Comparison of ENCODE assay signal across 1 mouse cellular context in the genomic region with DNA sequence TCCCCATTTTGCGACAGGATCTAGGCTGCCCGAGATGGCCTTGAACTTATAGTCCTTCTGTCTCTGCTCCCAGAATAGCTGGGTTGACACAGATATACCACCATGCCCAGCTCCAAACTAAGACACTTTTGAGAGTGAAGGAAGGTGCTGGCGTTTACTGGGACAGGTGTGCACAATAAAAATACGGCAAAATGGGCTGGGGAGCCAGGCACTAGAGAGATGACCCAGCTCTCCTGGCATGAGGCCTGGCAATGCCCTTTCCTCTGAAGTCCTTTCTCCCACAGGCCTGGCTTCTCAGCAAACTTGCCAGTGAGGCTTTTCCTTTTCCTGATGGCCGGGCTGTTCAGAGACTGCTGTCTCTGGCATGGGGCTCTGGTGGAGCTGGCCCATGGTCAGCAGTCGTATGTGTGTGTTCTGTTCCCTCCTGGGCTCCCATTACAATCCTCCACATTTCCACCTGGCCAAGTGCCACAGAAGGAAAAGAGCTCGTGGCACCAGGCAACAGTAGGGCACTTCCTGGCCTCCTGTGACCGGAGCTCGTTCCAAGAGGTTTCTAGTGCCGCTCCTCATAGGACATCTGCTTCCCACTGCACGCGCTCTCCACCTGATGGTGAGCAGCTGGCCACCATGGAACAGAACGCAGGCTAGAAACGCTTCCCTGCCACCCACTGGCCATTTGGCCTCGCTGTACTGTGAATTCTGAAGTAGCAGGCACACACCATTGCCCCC.
A peak's percentile ranks its signal among the peaks of the same experiment; 100 is the strongest.
TF ChIP-seq lines count a peak whose summit lies in the region.

No protein-coding gene starts in this region.

TF ChIP-seq in CH12.LX, 34 proteins besides CTCF, POLR2A, EP300 and RAD21:
- 0 out of 2 replicates have a peak, but pooled peaks have one; percentile 11 for TF ChIP-seq MYC (IDR thresholded peaks at IDR 0.05; ENCODE audit: low read depth, low read length)
- peak; percentile 27; the same call in 1 of the 2 replicates for TF ChIP-seq TCF12 (IDR thresholded peaks at IDR 0.05; ENCODE audit: low read depth, low read length)
- peak; percentile 96 for TF ChIP-seq POLR2AphosphoS2 (IDR thresholded peaks at IDR 0.05; ENCODE audit: low read depth, low read length)
- TF ChIP-seq SIN3A (IDR thresholded peaks at IDR 0.05; ENCODE audit: low read length) = 0 out of 2 replicates have a peak, but pooled peaks have one; percentile 35
- TF ChIP-seq ZNF384 (IDR thresholded peaks at IDR 0.05; ENCODE audit: low read depth, low read length) = no peak
- TF ChIP-seq MEF2A (IDR thresholded peaks at IDR 0.05; ENCODE audit: borderline replicate concordance, low read depth, low read length) = peak; percentile 12; the same call in 1 of the 2 replicates
- no peak for TF ChIP-seq GABPA (IDR thresholded peaks at IDR 0.05; ENCODE audit: insufficient replicate concordance, low read depth, low read length)
- peak; percentile 78 for TF ChIP-seq CHD2 (IDR thresholded peaks at IDR 0.05; ENCODE audit: low read length)
- TF ChIP-seq ZMIZ1 (IDR thresholded peaks at IDR 0.05; ENCODE audit: low read depth, low read length) = peak; percentile 62
- no peak for TF ChIP-seq PAX5 (IDR thresholded peaks at IDR 0.05; ENCODE audit: low read length)
- TF ChIP-seq ELF1 (IDR thresholded peaks at IDR 0.05; ENCODE audit: low read depth, low read length) = no peak
- 0 out of 2 replicates have a peak, but pooled peaks have one; percentile 17 for TF ChIP-seq HCFC1 (IDR thresholded peaks at IDR 0.05; ENCODE audit: low read depth, low read length)
- no peak for TF ChIP-seq NRF1 (IDR thresholded peaks at IDR 0.05; ENCODE audit: low read depth, low read length)
- TF ChIP-seq USF1 (IDR thresholded peaks at IDR 0.05; ENCODE audit: low read depth, low read length) = no peak
